Mouse (Mus musculus) heart, postnatal 36 days (tissue): ENCODE results near the gene Psmb8. TPM values are rescaled to one million over a fixed set of nuclear protein-coding genes. Genes with fewer than 3 reads are reported as not detected.

Experiments
- DNase-seq, 2 experiments: peaks; one replicate each; pipeline ENCODE4 v3.0.0; 2021 to 2022
- intact Hi-C: fragments of 180-260 bp; cut with DNase I; formaldehyde crosslinking; loops from one replicate; pipeline ENCODE4 v1.15.1; 2025
- total RNA-seq, 2 experiments: library from RNA; stranded (reverse); gene quantifications; 2 replicates each; pipeline ENCODE4 v1.2.3; 2021

Gene Psmb8
- total RNA-seq, 2 experiments from 2014 or later, result 11.4 to 15.1 TPM

- intact Hi-C loops, result loop anchor here (5.0 kb wide), 1 partner anchor 49 kb away; the partner anchor contains the start of gene H2-Ob
- DNase-seq, result peak; percentile 44 to 64
These were observed 9.5 kb upstream of the Psmb8 start for GRCm38 (mm10) chr17:34188010-34188409.

GRCm38 (mm10) chr17:34188986-34189385 is 8.5 kb upstream of the Psmb8 start:
- intact Hi-C loops, result loop anchor here (5.0 kb wide), 1 partner anchor 48 kb away; the partner anchor contains the start of gene H2-Ob
- no peak for DNase-seq

- DNase-seq, result no peak
- intact Hi-C loops, result no loop called here
These were observed 4.7 kb upstream of the Psmb8 start for GRCm38 (mm10) chr17:34192852-34193251.

- no peak for DNase-seq
- intact Hi-C loops, result no loop called here
These were observed 4.1 kb upstream of the Psmb8 start for GRCm38 (mm10) chr17:34193468-34193867.

- DNase-seq, result no peak
- intact Hi-C loops, result no loop called here
These were observed 2.8 kb upstream of the Psmb8 start for GRCm38 (mm10) chr17:34194723-34195122.

GRCm38 (mm10) chr17:34196491-34196890 is 1.0 kb upstream of the Psmb8 start:
- DNase-seq, result no peak

GRCm38 (mm10) chr17:34197904-34198520 is 491 bp downstream of the Psmb8 start:
- peak; percentile 67 to 73 for DNase-seq
- intact Hi-C loops, result loop anchor here (1.0 kb wide), 1 partner anchor 11 kb away; the partner anchor contains the start of genes Psmb9 and Tap1

More at GRCm38 (mm10) chr17:34196491-34196890, 1.0 kb upstream of the Psmb8 start:
- intact Hi-C loops, result no loop called here

GRCm38 (mm10) chr17:34198521-34198912 is 996 bp downstream of the Psmb8 start:
- intact Hi-C loops, result loop anchor here (1.0 kb wide), 1 partner anchor 11 kb away; the partner anchor contains the start of genes Psmb9 and Tap1
- no peak for DNase-seq

- DNase-seq, result no peak
- intact Hi-C loops, result no loop called here
These were observed 1.6 kb downstream of the Psmb8 start for GRCm38 (mm10) chr17:34199050-34199619.

GRCm38 (mm10) chr17:34200047-34200446 is 2.5 kb downstream of the Psmb8 start:
- intact Hi-C loops, result no loop called here
- DNase-seq, result no peak

GRCm38 (mm10) chr17:34200772-34201505 is 3.4 kb downstream of the Psmb8 start:
- intact Hi-C loops, result no loop called here

GRCm38 (mm10) chr17:34201506-34202055 is 4.1 kb downstream of the Psmb8 start:
- no peak for DNase-seq
- intact Hi-C loops, result no loop called here

More at GRCm38 (mm10) chr17:34200772-34201505, 3.4 kb downstream of the Psmb8 start:
- no peak for DNase-seq

- DNase-seq, result no peak
- intact Hi-C loops, result no loop called here
These were observed 5.4 kb downstream of the Psmb8 start for GRCm38 (mm10) chr17:34202760-34203442.

GRCm38 (mm10) chr17:34203444-34203843 is 5.9 kb downstream of the Psmb8 start, which contains the start of gene Tap2:
Gene Tap2 (plus strand): TSS chr17:34203527.
- intact Hi-C loops, result no loop called here
- DNase-seq, result no peak

GRCm38 (mm10) chr17:34204303-34205010 is 6.9 kb downstream of the Psmb8 start:
- intact Hi-C loops, result loop anchor here (1.0 to 2.0 kb wide), 3 partner anchors 18 to 34 kb away; partner anchors contain the start of genes Psmb9 and Tap1
- peak; percentile 96 for DNase-seq

GRCm38 (mm10) chr17:34205021-34205745 is 7.7 kb downstream of the Psmb8 start:
- intact Hi-C loops, result loop anchor here (2.0 kb wide), 1 partner anchor 18 kb away; the partner anchor contains the start of genes Psmb9 and Tap1
- peak; percentile 63 to 74 for DNase-seq

GRCm38 (mm10) chr17:34205746-34206176 is 8.2 kb downstream of the Psmb8 start:
- intact Hi-C loops, result loop anchor here (2.0 kb wide), 2 partner anchors 19 to 35 kb away; partner anchors contain the start of genes Psmb9 and Tap1
- DNase-seq, result peak in 1 of 2 experiments; percentile 37

GRCm38 (mm10) chr17:34206731-34207130 is 9.2 kb downstream of the Psmb8 start:
- intact Hi-C loops, result loop anchor here (2.0 kb wide), 1 partner anchor 34 kb away; no protein-coding TSS in a partner anchor
- no peak for DNase-seq

- intact Hi-C loops, result loop anchor here (2.0 kb wide), 1 partner anchor 33 kb away; no protein-coding TSS in a partner anchor
- DNase-seq, result no peak
These were observed 9.9 kb downstream of the Psmb8 start for GRCm38 (mm10) chr17:34207456-34207855.
